Mouse (Mus musculus) monocyte, adult 2 months (primary cell): ENCODE measurements around the gene Tas2r115.
"Not testable (repeated sequence)": the region's sequence is repeated elsewhere in the genome, so short reads cannot be mapped to it uniquely, and the experiment has no call there.

Source experiments
- DNase-seq, 2 experiments: peaks; one replicate each; pipeline ENCODE4 v3.0.0; 2022; ENCODE audit warnings: low spot score in 2 of 2, low read depth in 1 of 2

Tas2r115 gene

GRCm38 (mm10) chr6:132737935-132738334 lies at the start of gene Tas2r115:
TSS of gene Tas2r115 (minus strand) at chr6:132738035.
- DNase-seq = no peak

- no peak for DNase-seq
Measured at GRCm38 (mm10) chr6:132778062-132778461, 40.2 kb upstream of the Tas2r115 start, which contains the start of gene Tas2r136. TSS of gene Tas2r136 (minus strand) at chr6:132778162.

- no peak for DNase-seq
Measured at GRCm38 (mm10) chr6:132761831-132762230, 24.0 kb upstream of the Tas2r115 start, which contains the start of gene Tas2r102. TSS of gene Tas2r102 (plus strand) at chr6:132762131.

- no peak for DNase-seq
Measured at GRCm38 (mm10) chr6:132754430-132754829, 16.6 kb upstream of the Tas2r115 start, which contains the start of gene Tas2r124. TSS of gene Tas2r124 (plus strand) at chr6:132754730.

- DNase-seq = no peak
Measured at GRCm38 (mm10) chr6:132750206-132750605, 12.4 kb upstream of the Tas2r115 start.

- DNase-seq = no peak
Measured at GRCm38 (mm10) chr6:132711828-132712227, 26.0 kb downstream of the Tas2r115 start, which contains the start of gene Tas2r122. TSS of gene Tas2r122 (minus strand) at chr6:132711928.

- no peak for DNase-seq
Measured at GRCm38 (mm10) chr6:132700907-132701306, 36.9 kb downstream of the Tas2r115 start, which contains the start of gene Tas2r121. TSS of gene Tas2r121 (minus strand) at chr6:132701007.

GRCm38 (mm10) chr6:132691596-132691995 lies 46.2 kb downstream of the Tas2r115 start:
- not testable (repeated sequence) for DNase-seq
